Mouse (Mus musculus) retina, embryonic 14.5 days (tissue): ENCODE results near the gene Fig4.
A peak's percentile ranks its signal among the peaks of the same experiment; 100 is the strongest.

Source experiments
- DNase-seq: peaks from one replicate; pipeline ENCODE4 v3.0.0-alpha.2; 2015; ENCODE audit warnings: low spot score

The Fig4 gene

GRCm38 (mm10) chr10:41302689-41303431, at the start of gene Fig4:
TSS of gene Fig4 (minus strand) at chr10:41303260.
- DNase-seq: peak; percentile 93

- DNase-seq: no peak
These were observed 38.3 kb upstream of the Fig4 start for GRCm38 (mm10) chr10:41341346-41341745.

- DNase-seq: no peak
These were observed 29.5 kb upstream of the Fig4 start for GRCm38 (mm10) chr10:41332533-41333043.

GRCm38 (mm10) chr10:41315866-41316265, 12.8 kb upstream of the Fig4 start:
- DNase-seq: no peak

GRCm38 (mm10) chr10:41308205-41308604, 5.1 kb upstream of the Fig4 start:
- no peak for DNase-seq

- no peak for DNase-seq
These were observed 1.9 kb upstream of the Fig4 start for GRCm38 (mm10) chr10:41304961-41305455.

GRCm38 (mm10) chr10:41303639-41304444, 782 bp upstream of the Fig4 start, which contains the start of gene Ak9:
TSS of gene Ak9 (plus strand) at chr10:41303980.
- peak; percentile 85 for DNase-seq

GRCm38 (mm10) chr10:41300161-41300560, 2.9 kb downstream of the Fig4 start:
- no peak for DNase-seq

- DNase-seq: peak; percentile 51
These were observed 7.9 kb downstream of the Fig4 start for GRCm38 (mm10) chr10:41295145-41295544.

- DNase-seq: no peak
These were observed 8.3 kb downstream of the Fig4 start for GRCm38 (mm10) chr10:41294734-41295133.

- DNase-seq: no peak
These were observed 10.0 kb downstream of the Fig4 start for GRCm38 (mm10) chr10:41293019-41293418.

GRCm38 (mm10) chr10:41291021-41291420, 12.0 kb downstream of the Fig4 start:
- DNase-seq: no peak

- peak; percentile 98 for DNase-seq
These were observed 14.2 kb downstream of the Fig4 start for GRCm38 (mm10) chr10:41288771-41289415.

GRCm38 (mm10) chr10:41288074-41288473, 15.0 kb downstream of the Fig4 start:
- DNase-seq: no peak

GRCm38 (mm10) chr10:41287618-41288017, 15.4 kb downstream of the Fig4 start:
- DNase-seq: no peak

- DNase-seq: no peak
These were observed 21.0 kb downstream of the Fig4 start for GRCm38 (mm10) chr10:41282086-41282485.

- DNase-seq: no peak
These were observed 22.3 kb downstream of the Fig4 start for GRCm38 (mm10) chr10:41280796-41281195.

GRCm38 (mm10) chr10:41280177-41280576, 22.9 kb downstream of the Fig4 start:
- peak; percentile 17 for DNase-seq

- no peak for DNase-seq
These were observed 24.3 kb downstream of the Fig4 start for GRCm38 (mm10) chr10:41278808-41279207.

GRCm38 (mm10) chr10:41274871-41275270, 28.2 kb downstream of the Fig4 start:
- DNase-seq: no peak

GRCm38 (mm10) chr10:41271860-41272259, 31.2 kb downstream of the Fig4 start:
- peak; percentile 62 for DNase-seq

GRCm38 (mm10) chr10:41261889-41262288, 41.2 kb downstream of the Fig4 start:
- DNase-seq: no peak
